Comparison of ENCODE assay signal across 12 mouse cellular contexts in genomic region chr2:147182709-147183260, GRCm38 (mm10). TPM values are rescaled to one million over a fixed set of nuclear protein-coding genes. Genes with fewer than 3 reads are reported as not detected.
DNase-seq lines count a peak whose midpoint lies in the region; ATAC-seq and TF ChIP-seq lines count a peak whose summit lies in the region.
"Had no signal": no experiment of that assay in that cellular context is flagged by ENCODE, and none has a peak within 500 bp of the region (broad histone marks: within the 10 kb centered on the region; RNA-seq: fewer than 3 reads in every experiment).

No protein-coding gene starts in this region.

- peaks cover 94% of the 10 kb centered on the region for H3K27me3 ChIP-seq in forebrain, embryonic 14.5 days (replicated peaks; ENCODE audit: control insufficient read depth, insufficient read depth, low read length)
- H3K27me3 ChIP-seq in limb, embryonic 14.5 days (ENCODE audit: control insufficient read depth, insufficient read depth, low read length) = peaks cover 95% of the 10 kb centered on the region
- H3K27me3 ChIP-seq in neural tube, embryonic 15.5 days (replicated peaks) = peaks cover 88% of the 10 kb centered on the region

- intact Hi-C loops in left cerebral cortex, postnatal 4 days (cut with DNase I) = loop anchor here (10.0 kb wide), 2 partner anchors 98 to 348 kb away; partner anchors contain the start of gene Nkx2-4

- WGBS in forebrain, embryonic 14.5 days = 5% methylated on average over 25 of the region's 25 CpGs
- WGBS in limb, embryonic 14.5 days = 3% methylated on average over 25 of the region's 25 CpGs
- 7% methylated on average over 25 of the region's 25 CpGs for WGBS in neural tube, embryonic 15.5 days

- DNase-seq in left cerebral cortex, postnatal 4 days = peak; percentile 28
- DNase-seq in left cerebral cortex, adult 11 months (ENCODE audit: low spot score) = no peak
- peak; percentile 9 for DNase-seq in forebrain, embryonic 14.5 days (ENCODE audit: low spot score)
- DNase-seq in limb, embryonic 14.5 days (ENCODE audit: low spot score) = no peak
- DNase-seq in lung, adult 18-20 months = no peak
- DNase-seq: right cerebral cortex, postnatal 4 days; thymus, postnatal 25 days had no signal

- H3K4me2 ChIP-seq in forebrain, embryonic 14.5 days (ENCODE audit: low read length) = peak overlapping the region; percentile 5; the same call in 1 of the 2 replicates
- H3K4me2 ChIP-seq in limb, embryonic 14.5 days (replicated peaks; ENCODE audit: low read depth, low read length, severe bottlenecking) = no peak overlapping the region
- H3K4me2 ChIP-seq in neural tube, embryonic 15.5 days = peak overlapping the region; percentile 44; the same call in 1 of the 2 replicates

- no peak overlapping the region for H3K27ac ChIP-seq in forebrain, embryonic 14.5 days (ENCODE audit: low read depth, low read length)
- H3K27ac ChIP-seq in limb, embryonic 14.5 days (replicated peaks; ENCODE audit: low read depth, low read length) = no peak overlapping the region
- no peak overlapping the region for H3K27ac ChIP-seq in neural tube, embryonic 15.5 days (replicated peaks)
- H3K27ac ChIP-seq: heart, embryonic 10.5 days had no signal

- peaks cover 8% of the 10 kb centered on the region; the same call in 1 of the 2 replicates for H3K4me1 ChIP-seq in forebrain, embryonic 14.5 days (ENCODE audit: control insufficient read depth, insufficient read depth, low read length)
- H3K4me1 ChIP-seq in limb, embryonic 14.5 days (ENCODE audit: control insufficient read depth, insufficient read depth, low read length) = peaks cover 8% of the 10 kb centered on the region; the same call in 1 of the 2 replicates
- H3K4me1 ChIP-seq in neural tube, embryonic 15.5 days = peaks cover 28% of the 10 kb centered on the region

- no peak for TF ChIP-seq POLR2A in limb, embryonic 14.5 days (IDR thresholded peaks at IDR 0.05; ENCODE audit: borderline replicate concordance, extremely low read depth, insufficient read depth, insufficient read length)

- no peaks in the 10 kb centered on the region for H3K36me3 ChIP-seq in forebrain, embryonic 14.5 days (ENCODE audit: control insufficient read depth, insufficient read depth, low read length)
- no peaks in the 10 kb centered on the region for H3K36me3 ChIP-seq in limb, embryonic 14.5 days (ENCODE audit: control insufficient read depth, insufficient read depth, low read length)
- no peaks in the 10 kb centered on the region for H3K36me3 ChIP-seq in neural tube, embryonic 15.5 days
- H3K36me3 ChIP-seq: G1E; heart, embryonic 10.5 days had no signal

- no peaks in the 10 kb centered on the region for H3K9me3 ChIP-seq in forebrain, embryonic 14.5 days (replicated peaks; ENCODE audit: control insufficient read depth, low read length)
- no peaks in the 10 kb centered on the region for H3K9me3 ChIP-seq in limb, embryonic 14.5 days (ENCODE audit: control insufficient read depth, low read length)
- no peaks in the 10 kb centered on the region for H3K9me3 ChIP-seq in neural tube, embryonic 15.5 days (replicated peaks)
- H3K9me3 ChIP-seq: heart, embryonic 10.5 days had no signal

- no peak overlapping the region for H3K4me3 ChIP-seq in forebrain, embryonic 14.5 days (ENCODE audit: low read depth, low read length)
- H3K4me3 ChIP-seq in limb, embryonic 14.5 days (replicated peaks; ENCODE audit: low read length) = 0 out of 2 replicates have a peak overlapping the region, but pooled peaks have one; percentile 7
- H3K4me3 ChIP-seq in neural tube, embryonic 15.5 days (replicated peaks) = peak overlapping the region; percentile 10; the same call in 1 of the 2 replicates
- H3K4me3 ChIP-seq: heart, embryonic 10.5 days had no signal

- no peak overlapping the region; the same call in 1 of the 2 replicates for H3K9ac ChIP-seq in forebrain, embryonic 14.5 days (ENCODE audit: low read length)
- H3K9ac ChIP-seq in limb, embryonic 14.5 days (ENCODE audit: low read depth, low read length, severe bottlenecking) = no peak overlapping the region
- H3K9ac ChIP-seq in neural tube, embryonic 15.5 days (replicated peaks) = no peak overlapping the region

- ATAC-seq in forebrain, embryonic 14.5 days = no peak
- ATAC-seq in limb, embryonic 14.5 days (ENCODE audit: low FRiP score, low read depth) = no peak
- no peak for ATAC-seq in neural tube, embryonic 15.5 days (ENCODE audit: low FRiP score)
- no peak for ATAC-seq in granulocyte monocyte progenitor cell, adult 5-6 weeks (replicated peaks; ENCODE audit: poor library complexity, severe bottlenecking)

RNA-seq across cellular contexts. Expression of gene Nkx2-2, which starts 11.3 kb away (rescaled TPM):
- total RNA-seq in left cerebral cortex, postnatal 4 days (2021) = 1 to 10 TPM; 5.5 to 7.4 TPM
- 3.2 and 5.1 TPM in 2 replicates for polyA plus RNA-seq in forebrain, embryonic 14.5 days (2014; fragmentation: Nextera tagmentation; extraction: Ambion mirVana)
- 0.09 and 0.20 TPM in 2 replicates for polyA plus RNA-seq in limb, embryonic 14.5 days (2012; rRNA removed)
- 0.22 TPM in 1 of 2 replicates, not detected in the other for polyA plus RNA-seq in limb, embryonic 14.5 days (2014; fragmentation: Nextera tagmentation; extraction: Ambion mirVana)
- polyA plus RNA-seq in neural tube, embryonic 15.5 days (2015; fragmentation: Nextera tagmentation; extraction: Ambion mirVana) = 5.0 and 5.4 TPM in 2 replicates
- total RNA-seq in granulocyte monocyte progenitor cell, adult 5-6 weeks (2014; fragmentation: Nextera tagmentation) = not detected in 2 replicates
- not detected in 2 replicates for total RNA-seq in granulocyte monocyte progenitor cell, adult 5-6 weeks (2017)
- total RNA-seq: G1E; megakaryocyte, adult 5-6 weeks had no signal
- polyA plus RNA-seq: G1E had no signal

Comparison
In these comparisons a context has a peak if more than half of its experiments do, and no peak if none do; other contexts are left out.
1. DNase-seq: peak in left cerebral cortex, postnatal 4 days (single experiment) and forebrain, embryonic 14.5 days (single experiment); none in left cerebral cortex, adult 11 months (single experiment), limb, embryonic 14.5 days (single experiment) and lung, adult 18-20 months (0 of 2).